Comparison of ENCODE assay signal across 9 mouse cellular contexts in genomic region chr1:36279202-36279601, GRCm38 (mm10). TPM values are rescaled to one million over a fixed set of nuclear protein-coding genes. Genes with fewer than 3 reads are reported as not detected.
A peak's percentile ranks its signal among the peaks of the same experiment; 100 is the strongest.
DNase-seq lines count a peak whose midpoint lies in the region; ATAC-seq and TF ChIP-seq lines count a peak whose summit lies in the region.
"Had no signal": no experiment of that assay in that cellular context is flagged by ENCODE, and none has a peak within 500 bp of the region (broad histone marks: within the 10 kb centered on the region; RNA-seq: fewer than 3 reads in every experiment).

No protein-coding gene starts in this region.

- intact Hi-C loops in left cerebral cortex, postnatal 14 days (cut with DNase I), result loop anchor here (5.0 kb wide), 1 partner anchor 132 kb away; no protein-coding TSS in a partner anchor

- no peak overlapping the region for H3K27ac ChIP-seq in intestine, postnatal 0 days (ENCODE audit: low read depth, low read length)
- H3K27ac ChIP-seq in intestine, embryonic 15.5 days, result no peak overlapping the region
- H3K27ac ChIP-seq in hindbrain, embryonic 12.5 days, result no peak overlapping the region
- H3K27ac ChIP-seq in midbrain, postnatal 0 days (ENCODE audit: low read depth, low read length), result no peak overlapping the region

- TF ChIP-seq POLR2A in brain, embryonic 14.5 days (IDR thresholded peaks at IDR 0.05; ENCODE audit: borderline replicate concordance, extremely low read depth, insufficient read depth, insufficient read length, poor library complexity, severe bottlenecking), result no peak

- H3K9me3 ChIP-seq in intestine, postnatal 0 days (ENCODE audit: control insufficient read depth), result no peaks in the 10 kb centered on the region
- no peaks in the 10 kb centered on the region for H3K9me3 ChIP-seq in intestine, embryonic 15.5 days
- H3K9me3 ChIP-seq in hindbrain, embryonic 12.5 days (replicated peaks), result no peaks in the 10 kb centered on the region
- H3K9me3 ChIP-seq in midbrain, postnatal 0 days (ENCODE audit: low read length), result no peaks in the 10 kb centered on the region

- peak; percentile 86 for TF ChIP-seq CTCF in intestine, postnatal 0 days (IDR thresholded peaks at IDR 0.05; ENCODE audit: low read depth)
- TF ChIP-seq CTCF in brain, embryonic 14.5 days (IDR thresholded peaks at IDR 0.05; ENCODE audit: borderline replicate concordance, extremely low read depth, insufficient read depth, insufficient read length), result peak; percentile 84
- peak; percentile 83 for TF ChIP-seq CTCF in midbrain, postnatal 0 days (IDR thresholded peaks at IDR 0.05)

- no peak overlapping the region for H3K9ac ChIP-seq in intestine, postnatal 0 days (ENCODE audit: low read depth, low read length)
- H3K9ac ChIP-seq in intestine, embryonic 15.5 days, result no peak overlapping the region
- H3K9ac ChIP-seq in hindbrain, embryonic 12.5 days, result no peak overlapping the region
- H3K9ac ChIP-seq in midbrain, postnatal 0 days (replicated peaks; ENCODE audit: low read length, poor library complexity, severe bottlenecking), result no peak overlapping the region

- WGBS in intestine, postnatal 0 days, result 12% methylated on average over 3 of the region's 3 CpGs
- WGBS in intestine, embryonic 15.5 days, result 19% methylated on average over 3 of the region's 3 CpGs
- WGBS in hindbrain, embryonic 12.5 days, result 26% methylated on average over 3 of the region's 3 CpGs
- WGBS in midbrain, postnatal 0 days, result 18% methylated on average over 3 of the region's 3 CpGs

- H3K4me1 ChIP-seq in intestine, postnatal 0 days (replicated peaks; ENCODE audit: control insufficient read depth, insufficient read depth, low read length), result peaks cover 9% of the 10 kb centered on the region; the same call in 1 of the 2 replicates
- peaks cover 11% of the 10 kb centered on the region; the same call in 1 of the 2 replicates for H3K4me1 ChIP-seq in intestine, embryonic 15.5 days (replicated peaks)
- no peaks in the 10 kb centered on the region for H3K4me1 ChIP-seq in hindbrain, embryonic 12.5 days
- no peaks in the 10 kb centered on the region for H3K4me1 ChIP-seq in midbrain, postnatal 0 days (ENCODE audit: insufficient read depth, low read length)

- peak; percentile 79 for DNase-seq in brain, embryonic 14.5 days (ENCODE audit: low read depth)
- peak; percentile 64 to 88 for DNase-seq in left cerebral cortex, postnatal 14 days (ENCODE audit: low spot score in 2 of 2)
- DNase-seq in midbrain, postnatal 0 days (ENCODE audit: low spot score), result peak; percentile 69
- peak; percentile 93 for DNase-seq in splenic B cell, adult 2 months (ENCODE audit: low read depth, low spot score)

- H3K4me3 ChIP-seq in intestine, postnatal 0 days (ENCODE audit: low read depth, low read length), result no peak overlapping the region
- H3K4me3 ChIP-seq in intestine, embryonic 15.5 days (replicated peaks), result no peak overlapping the region
- H3K4me3 ChIP-seq in hindbrain, embryonic 12.5 days, result no peak overlapping the region
- H3K4me3 ChIP-seq in midbrain, postnatal 0 days (ENCODE audit: low read depth, low read length), result no peak overlapping the region
- H3K4me3 ChIP-seq: myocyte had no signal

- no peaks in the 10 kb centered on the region for H3K27me3 ChIP-seq in intestine, postnatal 0 days (replicated peaks; ENCODE audit: control insufficient read depth, insufficient read depth, low read length)
- H3K27me3 ChIP-seq in intestine, embryonic 15.5 days (replicated peaks), result no peaks in the 10 kb centered on the region
- H3K27me3 ChIP-seq in hindbrain, embryonic 12.5 days, result no peaks in the 10 kb centered on the region
- no peaks in the 10 kb centered on the region for H3K27me3 ChIP-seq in midbrain, postnatal 0 days (ENCODE audit: insufficient read depth, low read length)
- no peaks in the 10 kb centered on the region for H3K27me3 ChIP-seq in splenic B cell, adult 2 months (ENCODE audit: control insufficient read depth, insufficient read depth, low read length, poor library complexity, severe bottlenecking)

- no peaks in the 10 kb centered on the region for H3K36me3 ChIP-seq in intestine, postnatal 0 days (ENCODE audit: control insufficient read depth, insufficient read depth)
- no peaks in the 10 kb centered on the region for H3K36me3 ChIP-seq in intestine, embryonic 15.5 days
- H3K36me3 ChIP-seq in hindbrain, embryonic 12.5 days, result no peaks in the 10 kb centered on the region
- H3K36me3 ChIP-seq in midbrain, postnatal 0 days (ENCODE audit: insufficient read depth, low read length), result no peaks in the 10 kb centered on the region
- no peaks in the 10 kb centered on the region for H3K36me3 ChIP-seq in splenic B cell, adult 2 months (ENCODE audit: control insufficient read depth, insufficient read depth, low read length, poor library complexity, severe bottlenecking)

- no peak overlapping the region for H3K4me2 ChIP-seq in intestine, postnatal 0 days (replicated peaks; ENCODE audit: low read depth)
- H3K4me2 ChIP-seq in intestine, embryonic 15.5 days (replicated peaks), result no peak overlapping the region
- H3K4me2 ChIP-seq in hindbrain, embryonic 12.5 days (replicated peaks), result no peak overlapping the region
- H3K4me2 ChIP-seq in midbrain, postnatal 0 days (ENCODE audit: low read depth, low read length, poor library complexity, severe bottlenecking), result no peak overlapping the region

- no peak for ATAC-seq in intestine, postnatal 0 days
- no peak for ATAC-seq in intestine, embryonic 15.5 days
- ATAC-seq in erythroid progenitor cell, adult 5-6 weeks (replicated peaks; ENCODE audit: low FRiP score, poor library complexity, severe bottlenecking), result peak; percentile 71; the same call in 1 of the 2 replicates
- peak; percentile 48; the same call in 1 of the 2 replicates for ATAC-seq in hindbrain, embryonic 12.5 days (ENCODE audit: low FRiP score)
- no peak for ATAC-seq in midbrain, postnatal 0 days (ENCODE audit: low FRiP score)

RNA-seq across cellular contexts. Expression of gene Neurl3, which starts 4.7 kb away (rescaled TPM):
- 15.6 and 15.8 TPM in 2 replicates for polyA plus RNA-seq in intestine, postnatal 0 days (2015; fragmentation: Nextera tagmentation; extraction: Ambion mirVana)
- polyA plus RNA-seq in intestine, embryonic 15.5 days (2015; fragmentation: Nextera tagmentation; extraction: Ambion mirVana), result 24.2 and 25.6 TPM in 2 replicates
- polyA plus RNA-seq in brain, embryonic 14.5 days (2012; rRNA removed), result 0.87 and 1.3 TPM in 2 replicates
- 6.1 and 7.1 TPM in 2 replicates for total RNA-seq in erythroid progenitor cell, adult 5-6 weeks (2015; ENCODE audit: low replicate concordance)
- 4.7 and 10.0 TPM in 2 replicates for total RNA-seq in erythroid progenitor cell, adult 5-6 weeks (2017; ENCODE audit: low replicate concordance)
- 0.52 and 0.77 TPM in 2 replicates for polyA plus RNA-seq in hindbrain, embryonic 12.5 days (2016; fragmentation: Nextera tagmentation; extraction: Ambion mirVana)
- under 1 TPM; 0.26 to 0.61 TPM for total RNA-seq in left cerebral cortex, postnatal 14 days (2021)
- total RNA-seq in midbrain, postnatal 0 days (2014; rRNA removed), result 0.66 and 1.0 TPM in 2 replicates
- 2.3 and 2.4 TPM in 2 replicates for polyA plus RNA-seq in midbrain, postnatal 0 days (2015; fragmentation: Nextera tagmentation; extraction: Ambion mirVana)

RNA-seq across cellular contexts. Expression of gene Arid5a, which starts 28.3 kb away (rescaled TPM):
- polyA plus RNA-seq in intestine, postnatal 0 days (2015; fragmentation: Nextera tagmentation; extraction: Ambion mirVana), result 3.6 and 3.7 TPM in 2 replicates
- 3.2 and 5.3 TPM in 2 replicates for polyA plus RNA-seq in intestine, embryonic 15.5 days (2015; fragmentation: Nextera tagmentation; extraction: Ambion mirVana)
- 1.8 and 2.8 TPM in 2 replicates for polyA plus RNA-seq in brain, embryonic 14.5 days (2012; rRNA removed)
- 2.9 and 9.2 TPM in 2 replicates for total RNA-seq in erythroid progenitor cell, adult 5-6 weeks (2015; ENCODE audit: low replicate concordance)
- 0.53 and 2.1 TPM in 2 replicates for total RNA-seq in erythroid progenitor cell, adult 5-6 weeks (2017; ENCODE audit: low replicate concordance)
- polyA plus RNA-seq in hindbrain, embryonic 12.5 days (2016; fragmentation: Nextera tagmentation; extraction: Ambion mirVana), result 3.6 and 3.8 TPM in 2 replicates
- total RNA-seq in left cerebral cortex, postnatal 14 days (2021), result 10 to 100 TPM; 14.7 to 16.9 TPM
- total RNA-seq in midbrain, postnatal 0 days (2014; rRNA removed), result 3.9 and 5.4 TPM in 2 replicates
- polyA plus RNA-seq in midbrain, postnatal 0 days (2015; fragmentation: Nextera tagmentation; extraction: Ambion mirVana), result 3.1 and 3.4 TPM in 2 replicates

RNA-seq across cellular contexts. Expression of gene Uggt1, which starts 34.7 kb away (rescaled TPM):
- 21.8 and 22.8 TPM in 2 replicates for polyA plus RNA-seq in intestine, postnatal 0 days (2015; fragmentation: Nextera tagmentation; extraction: Ambion mirVana)
- polyA plus RNA-seq in intestine, embryonic 15.5 days (2015; fragmentation: Nextera tagmentation; extraction: Ambion mirVana), result 50.3 and 57.5 TPM in 2 replicates
- 23.2 and 30.6 TPM in 2 replicates for polyA plus RNA-seq in brain, embryonic 14.5 days (2012; rRNA removed)
- total RNA-seq in erythroid progenitor cell, adult 5-6 weeks (2015; ENCODE audit: low replicate concordance), result 21.8 and 42.2 TPM in 2 replicates
- 32.2 and 62.3 TPM in 2 replicates for total RNA-seq in erythroid progenitor cell, adult 5-6 weeks (2017; ENCODE audit: low replicate concordance)
- 60.2 and 61.0 TPM in 2 replicates for polyA plus RNA-seq in hindbrain, embryonic 12.5 days (2016; fragmentation: Nextera tagmentation; extraction: Ambion mirVana)
- total RNA-seq in left cerebral cortex, postnatal 14 days (2021), result 10 to 100 TPM; 40.8 to 47.3 TPM
- 48.3 and 50.6 TPM in 2 replicates for total RNA-seq in midbrain, postnatal 0 days (2014; rRNA removed)
- polyA plus RNA-seq in midbrain, postnatal 0 days (2015; fragmentation: Nextera tagmentation; extraction: Ambion mirVana), result 22.1 and 23.8 TPM in 2 replicates

Comparison
In these comparisons a context has a peak if more than half of its experiments do, and no peak if none do; other contexts are left out.
1. ATAC-seq: peak in erythroid progenitor cell, adult 5-6 weeks (single experiment) and hindbrain, embryonic 12.5 days (single experiment); none in intestine, postnatal 0 days (single experiment), intestine, embryonic 15.5 days (single experiment) and midbrain, postnatal 0 days (single experiment).
2. Peak in every context shown above with its lines, with median percentiles within 50 percentile points of each other: CTCF ChIP-seq and DNase-seq.